Mouse (Mus musculus) liver, adult 2 months (tissue): ENCODE data around the gene Zfp708.

Source experiments
- CTCF ChIP-seq: fragments of 200-500 bp; IDR thresholded peaks from 2 replicates; pipeline ENCODE4 v1.5.1; 2011; ENCODE audit warnings: low read depth, low read length, control low read depth
- POLR2A ChIP-seq: fragments of 200-500 bp; IDR thresholded peaks from 2 replicates; pipeline ENCODE4 v1.6.1; 2011; ENCODE audit warnings: low read length, control low read depth; ENCODE audit not compliant: insufficient read depth; ENCODE audit errors: extremely low read depth

GRCm38 (mm10) chr13:67081946-67082345 is 15.8 kb downstream of the Zfp708 start:
- TF ChIP-seq POLR2A = no peak
- no peak for TF ChIP-seq CTCF
